Mouse (Mus musculus): ENCODE measurements around the gene Srrm2.

DNA sequence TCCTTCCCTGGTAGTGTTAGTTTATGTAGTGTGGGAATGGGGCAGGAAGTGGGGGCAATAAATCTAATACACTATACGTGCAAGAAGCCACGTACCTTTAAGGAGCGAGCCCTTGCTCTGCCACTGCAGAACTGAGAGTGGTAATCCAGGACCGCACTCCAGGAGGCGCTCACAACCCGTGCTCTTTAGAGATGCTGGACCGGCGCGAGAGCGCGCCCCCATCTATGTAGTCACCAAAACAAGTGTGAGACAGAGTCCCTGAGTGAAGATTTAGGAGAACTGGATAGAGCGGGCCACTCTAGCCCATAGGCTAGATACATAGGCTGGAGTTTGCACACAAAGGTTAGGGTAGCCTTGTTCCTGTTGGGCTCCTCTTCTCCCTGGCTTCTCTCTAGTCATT lies 16.2 kb upstream of the Srrm2 start:
- no peak for TF ChIP-seq POLR2AphosphoS2 (IDR thresholded peaks at IDR 0.05; ENCODE audit: insufficient read length, low read depth)
- no peak for TF ChIP-seq TCF12 (IDR thresholded peaks at IDR 0.05; ENCODE audit: insufficient read depth, poor library complexity, severe bottlenecking)
- no peak for TF ChIP-seq MYOD1 (IDR thresholded peaks at IDR 0.05; ENCODE audit: control insufficient read depth in 1 of 3, insufficient read length in 2 of 3, low read depth in 2 of 3)
- TF ChIP-seq SRF (IDR thresholded peaks at IDR 0.05; ENCODE audit: control insufficient read depth, insufficient read length, low read depth), result no peak
- no peak for TF ChIP-seq POLR2A (IDR thresholded peaks at IDR 0.05; ENCODE audit: insufficient read length, low read depth)
- no peak for TF ChIP-seq USF1 (IDR thresholded peaks at IDR 0.05; ENCODE audit: low read depth)
- TF ChIP-seq MAX (IDR thresholded peaks at IDR 0.05; ENCODE audit: low read depth), result no peak
- TF ChIP-seq E2F4 (IDR thresholded peaks at IDR 0.05; ENCODE audit: insufficient read depth), result no peak
- TF ChIP-seq MYOG (IDR thresholded peaks at IDR 0.05; ENCODE audit: control insufficient read depth in 1 of 3, insufficient read depth in 1 of 3, insufficient read length in 2 of 3, low read depth in 2 of 3), result no peak
- no peak for TF ChIP-seq CEBPB (IDR thresholded peaks at IDR 0.05; ENCODE audit: insufficient read depth, poor library complexity, severe bottlenecking)

Data from myocyte (in vitro differentiated cells).